Mouse (Mus musculus) lung, adult 2 months (tissue): Measurements from ENCODE around the gene Ces1b.

Experiments used
- CTCF ChIP-seq: fragments of 200-500 bp; IDR thresholded peaks from 2 replicates; pipeline ENCODE4 v1.5.1; 2011; ENCODE audit warnings: mild to moderate bottlenecking, low read length, control low read depth; ENCODE audit not compliant: insufficient read depth
- POLR2A ChIP-seq: fragments of 200-500 bp; IDR thresholded peaks from 2 replicates; pipeline ENCODE4 v1.6.1; 2011; ENCODE audit warnings: low read depth, mild to moderate bottlenecking, control low read depth, low read length, borderline replicate concordance; ENCODE audit errors: extremely low read depth

GRCm38 (mm10) chr8:93021738-93022137, 58.1 kb downstream of the Ces1b start:
- TF ChIP-seq POLR2A (no peak), CTCF (no peak)
